Mouse (Mus musculus) layer of hippocampus, adult 6 months (tissue): ENCODE measurements around the gene Tmem178. TPM values are rescaled to one million over a fixed set of nuclear protein-coding genes. Genes with fewer than 3 reads are reported as not detected.

Experiments
- long read RNA-seq, 2 experiments: library from polyadenylated mRNA; unstranded; transcript quantifications; one replicate each; pipeline ENCODE4 v2.0.0; 2019 to 2020
- polyA plus RNA-seq: library from polyadenylated mRNA; unstranded; fragments of <200 nt; fragmentation: Nextera tagmentation; gene quantifications from 2 replicates; pipeline ENCODE4 v1.2.3, GENCODE M21; 2021

Gene Tmem178
- polyA plus RNA-seq = 67.5 and 89.0 TPM in 2 replicates
- long read RNA-seq, experiment 1, transcript Tmem178-201 (4 exons, 1,696 nt) = major isoform, 190 of 209 reads
- long read RNA-seq, experiment 1, partial matches to known transcripts = 11 of 209 reads
- long read RNA-seq, experiment 1, other reads (novel, unspliced or antisense) = 8 of 209 reads
- long read RNA-seq, experiment 2, transcript Tmem178-201 (4 exons, 1,696 nt) = major isoform, 463 of 492 reads
- long read RNA-seq, experiment 2, partial matches to known transcripts = 18 of 492 reads
- long read RNA-seq, experiment 2, other reads (novel, unspliced or antisense) = 11 of 492 reads

DNA sequence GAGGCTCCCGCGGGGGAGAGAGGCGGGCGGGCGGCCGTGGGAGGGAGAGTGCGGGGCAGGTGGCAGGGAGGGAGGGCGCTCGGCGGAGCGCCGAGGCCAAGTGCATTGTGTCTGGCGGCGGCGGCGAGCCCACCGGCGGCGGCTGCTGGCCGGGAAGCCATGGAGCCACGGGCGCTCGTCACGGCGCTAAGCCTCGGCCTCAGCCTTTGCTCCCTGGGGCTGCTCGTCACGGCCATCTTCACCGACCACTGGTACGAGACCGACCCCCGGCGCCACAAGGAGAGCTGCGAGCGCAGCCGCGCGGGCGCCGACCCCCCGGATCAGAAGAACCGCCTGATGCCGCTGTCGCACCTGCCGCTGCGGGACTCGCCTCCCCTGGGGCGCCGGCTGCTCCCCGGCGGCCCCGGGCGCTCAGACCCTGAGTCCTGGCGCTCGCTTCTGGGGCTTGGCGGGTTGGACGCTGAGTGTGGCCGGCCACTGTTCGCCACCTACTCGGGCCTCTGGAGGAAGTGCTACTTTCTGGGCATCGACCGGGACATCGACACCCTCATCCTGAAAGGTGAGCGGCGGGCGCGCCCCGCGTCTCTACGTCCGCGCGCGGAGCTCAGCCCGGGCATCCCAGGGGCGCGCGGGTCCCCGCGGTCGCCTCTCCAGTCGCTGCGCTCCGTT, at the start of gene Tmem178:
Gene Tmem178 (plus strand): TSS at position 103 of the 669 bp plus-strand sequence.

Other genes starting within 250 kb of the Tmem178 start
- gene Map4k3, start 216.1 kb upstream of the Tmem178 start, polyA plus RNA-seq = 8.9 and 10.4 TPM in 2 replicates
- gene Thumpd2, start 120.5 kb downstream of the Tmem178 start, polyA plus RNA-seq = 5.5 and 7.1 TPM in 2 replicates